Mouse (Mus musculus): ENCODE results near the gene Farp1.

DNA sequence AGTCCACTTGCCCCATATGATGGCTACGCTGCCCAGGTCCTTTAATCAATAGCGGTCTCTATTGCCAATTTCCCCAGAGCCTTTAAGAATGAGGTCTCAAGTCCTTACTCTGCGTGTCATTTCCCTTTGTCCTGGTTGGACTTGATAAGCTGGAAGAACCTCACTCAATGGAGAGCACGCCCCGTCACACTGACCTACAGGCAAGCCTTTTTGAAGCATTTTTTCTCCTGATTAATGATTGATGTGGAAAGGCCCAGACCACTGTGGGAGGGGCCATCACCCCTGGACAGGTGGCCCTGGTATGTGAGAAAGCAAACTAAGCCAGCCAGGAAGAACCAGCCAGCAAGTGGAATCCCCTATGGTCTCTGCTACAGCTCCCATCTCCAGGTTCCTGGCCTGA lies 263.5 kb downstream of the Farp1 start:
- TF ChIP-seq POLR2A (IDR thresholded peaks at IDR 0.05; ENCODE audit: insufficient read depth, low read length) (no peak), EP300 (IDR thresholded peaks at IDR 0.05; ENCODE audit: insufficient read depth, low read depth, low read length) (no peak)
